Mouse (Mus musculus) bone marrow, adult 2 months (tissue): Measurements from ENCODE around the gene Nipsnap2.

Experiments
- CTCF ChIP-seq: fragments of 200-500 bp; IDR thresholded peaks from 2 replicates; pipeline ENCODE4 v1.5.1; 2011; ENCODE audit warnings: low read length, control low read depth; ENCODE audit not compliant: control insufficient read depth, insufficient read depth
- POLR2A ChIP-seq: fragments of 200-500 bp; IDR thresholded peaks from 2 replicates; pipeline ENCODE4 v1.6.1; 2011; ENCODE audit warnings: low read depth, mild to moderate bottlenecking, control low read depth, low read length, borderline replicate concordance; ENCODE audit not compliant: control insufficient read depth

DNA sequence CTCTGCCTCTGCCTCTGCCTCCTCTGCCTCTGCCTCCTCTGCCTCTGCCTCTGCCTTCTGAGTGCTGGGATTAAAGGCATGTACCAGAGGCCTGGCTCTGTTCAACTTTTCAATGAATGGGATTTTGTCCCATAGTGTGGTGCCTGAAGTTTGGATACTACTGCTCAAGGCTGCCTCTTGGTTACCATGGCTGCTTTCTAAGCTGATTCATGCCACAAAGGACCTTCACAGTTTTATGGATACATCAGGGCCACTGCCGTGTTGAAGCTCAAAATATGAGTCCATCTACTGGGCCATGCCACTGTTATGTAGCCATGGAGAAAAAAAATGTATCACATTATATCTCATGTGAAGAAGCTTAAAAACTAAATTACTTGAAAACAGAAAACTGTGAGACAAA, 23.2 kb upstream of the Nipsnap2 start:
- no peak for TF ChIP-seq CTCF
- no peak for TF ChIP-seq POLR2A
